Mouse (Mus musculus) erythroblast, embryonic 14.5 days (primary cell): ENCODE results near the gene Trim34a.
"Not testable (repeated sequence)": the region's sequence is repeated elsewhere in the genome, so short reads cannot be mapped to it uniquely, and the experiment has no call there.

Experiments
- GATA1 ChIP-seq: IDR thresholded peaks from 2 replicates; pipeline ENCODE4 v1.6.1; 2012; ENCODE audit warnings: low read length, inconsistent platforms, mixed read lengths
- TAL1 ChIP-seq: IDR thresholded peaks from 3 replicates; pipeline ENCODE4 v1.6.1; 2012; ENCODE audit warnings: low read length, inconsistent platforms, mixed read lengths

DNA sequence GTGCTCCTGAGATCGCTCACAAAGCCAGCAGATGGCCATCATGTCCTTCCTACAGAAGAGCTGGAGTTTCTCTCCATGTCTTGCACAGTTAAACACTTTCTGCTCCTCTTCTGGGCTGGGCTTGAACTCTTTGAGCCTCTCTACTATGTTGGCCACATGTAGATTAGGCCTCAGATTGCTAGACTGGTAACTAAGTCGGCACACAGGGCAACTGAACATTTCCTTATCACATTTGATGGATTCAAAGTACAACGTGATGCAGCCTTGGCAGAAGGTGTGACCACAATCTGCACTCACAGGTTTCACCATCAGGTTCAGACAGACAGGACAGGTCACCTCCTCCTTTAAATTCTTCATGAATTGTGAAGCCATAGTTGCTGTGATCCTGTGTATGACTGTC lies 35.1 kb downstream of the Trim34a start:
- not testable (repeated sequence) for TF ChIP-seq GATA1, TAL1
